Mouse (Mus musculus) left cerebral cortex, postnatal 10 days (tissue): ENCODE data around the gene A1cf. TPM values are rescaled to one million over a fixed set of nuclear protein-coding genes. Genes with fewer than 3 reads are reported as not detected.

Experiments
- DNase-seq, 2 experiments: peaks; one replicate each; pipeline ENCODE4 v3.0.0; 2021 to 2022; ENCODE audit warnings: low spot score in 2 of 2, mixed read lengths in 1 of 2; ENCODE audit errors: extremely low spot score in 1 of 2
- intact Hi-C: fragments of 180-260 bp; cut with DNase I; formaldehyde crosslinking; loops from one replicate; pipeline ENCODE4 v1.15.1; 2025
- total RNA-seq, 2 experiments: library from RNA; stranded (reverse); gene quantifications; 2 replicates each; pipeline ENCODE4 v1.2.3; 2021

Gene A1cf
- total RNA-seq, 2 experiments from 2014 or later = not detected

- DNase-seq = no peak
- intact Hi-C loops = no loop called here
Observed at GRCm38 (mm10) chr19:31923615-31924352, 55.2 kb downstream of the A1cf start.

GRCm38 (mm10) chr19:31950793-31951489 is 82.4 kb downstream of the A1cf start:
- intact Hi-C loops = no loop called here
- no peak for DNase-seq

- DNase-seq = no peak
- intact Hi-C loops = no loop called here
Observed at GRCm38 (mm10) chr19:31953799-31954198, 85.2 kb downstream of the A1cf start.

- intact Hi-C loops = no loop called here
- no peak for DNase-seq
Observed at GRCm38 (mm10) chr19:31954267-31954666, 85.7 kb downstream of the A1cf start.

GRCm38 (mm10) chr19:31954696-31955095 is 86.1 kb downstream of the A1cf start:
- no peak for DNase-seq
- intact Hi-C loops = no loop called here

- intact Hi-C loops = no loop called here
- no peak for DNase-seq
Observed at GRCm38 (mm10) chr19:31956359-31956758, 87.8 kb downstream of the A1cf start.

- intact Hi-C loops = loop anchor here (5.0 kb wide), 1 partner anchor 98 kb away; no protein-coding TSS in a partner anchor
- DNase-seq = no peak
Observed at GRCm38 (mm10) chr19:31960434-31960833, 91.9 kb downstream of the A1cf start.

GRCm38 (mm10) chr19:31963147-31963546 is 94.6 kb downstream of the A1cf start:
- intact Hi-C loops = loop anchor here (5.0 kb wide), 1 partner anchor 101 kb away; no protein-coding TSS in a partner anchor
- no peak for DNase-seq

- intact Hi-C loops = loop anchor here (5.0 kb wide), 1 partner anchor 211 kb away; no protein-coding TSS in a partner anchor
- DNase-seq = peak in 1 of 2 experiments; percentile 26
Observed at GRCm38 (mm10) chr19:31967933-31968532, 99.5 kb downstream of the A1cf start.

- no peak for DNase-seq
- intact Hi-C loops = loop anchor here (5.0 to 10.0 kb wide), 5 partner anchors 56 to 721 kb away; partner anchors contain the start of genes Asah2, Minpp1 and Sgms1
Observed at GRCm38 (mm10) chr19:31971405-31971804, 102.8 kb downstream of the A1cf start.

GRCm38 (mm10) chr19:31971998-31972397 is 103.4 kb downstream of the A1cf start:
- DNase-seq = peak; percentile 79 to 87
- intact Hi-C loops = loop anchor here (5.0 to 10.0 kb wide), 5 partner anchors 55 to 720 kb away; partner anchors contain the start of genes Asah2, Minpp1 and Sgms1

- intact Hi-C loops = loop anchor here (10.0 kb wide), 2 partner anchors 129 to 409 kb away; partner anchors contain the start of genes Asah2 and Sgms1
- no peak for DNase-seq
Observed at GRCm38 (mm10) chr19:31975882-31976281, 107.3 kb downstream of the A1cf start.

- DNase-seq = no peak
- intact Hi-C loops = no loop called here
Observed at GRCm38 (mm10) chr19:31991057-31991456, 122.5 kb downstream of the A1cf start.

GRCm38 (mm10) chr19:31996916-31997315 is 128.4 kb downstream of the A1cf start:
- intact Hi-C loops = no loop called here
- DNase-seq = no peak

Other genes with a start within 250 kb of the A1cf start
- 10 to 100 TPM; 15.6 to 16.9 TPM for gene Prkg1, start 103.7 kb upstream of the A1cf start, total RNA-seq
- gene Asah2, start 239.4 kb downstream of the A1cf start, total RNA-seq = 1 to 10 TPM; 3.5 to 5.2 TPM